Mouse (Mus musculus): ENCODE measurements at regions not wholly inside any gene's neighbourhood (a gene's known extent, or its start where the extent isn't known, plus 50 kb on each side); places are given as distances from the start of the nearest gene placed in this dataset.
A peak's percentile ranks its signal among the peaks of the same experiment; 100 is the strongest.

DNA sequence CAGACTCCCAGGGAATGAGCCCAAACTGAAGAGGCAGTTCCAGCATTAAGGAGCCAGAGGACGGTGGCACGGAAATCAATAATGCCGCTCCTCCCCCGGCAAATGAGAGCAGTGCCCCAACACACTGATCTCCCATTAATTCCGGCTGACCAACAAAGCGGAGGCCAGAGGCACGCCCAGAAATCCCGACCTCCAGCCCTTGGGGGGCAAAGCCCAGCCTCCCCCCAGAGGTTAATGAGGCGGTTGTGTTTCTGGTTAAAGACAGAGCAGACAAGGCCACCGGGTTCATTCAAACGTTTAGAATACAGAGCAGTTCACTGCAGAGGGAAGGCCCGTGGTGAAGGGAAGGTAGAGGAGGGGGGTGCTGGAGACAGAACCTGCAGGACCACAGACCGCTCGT is 149.9 kb upstream of the Tshz3 start:
- peak; percentile 7 for DNase-seq (ENCODE audit: low read depth, low spot score)

DNA sequence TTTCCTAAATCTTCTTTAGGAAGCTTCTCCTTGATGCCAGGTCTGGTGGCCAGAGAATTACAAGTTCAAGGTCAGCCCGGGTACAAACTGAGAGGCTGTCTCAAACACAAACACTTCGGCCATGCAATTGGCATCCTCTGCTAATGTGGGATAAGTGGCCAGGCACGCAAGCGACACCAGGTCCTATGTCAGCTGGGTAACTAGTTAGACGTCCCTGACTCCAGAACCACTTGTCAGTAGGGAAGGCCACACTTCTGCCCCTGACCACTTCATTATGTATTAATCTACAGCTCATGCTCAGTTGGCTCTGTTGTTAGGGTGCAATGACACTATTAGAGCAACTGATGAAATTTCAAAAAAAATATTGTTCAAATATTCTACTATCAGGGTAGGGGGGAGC is 149.5 kb upstream of the Tshz3 start:
- no peak for DNase-seq (ENCODE audit: low read depth, low spot score)

DNA sequence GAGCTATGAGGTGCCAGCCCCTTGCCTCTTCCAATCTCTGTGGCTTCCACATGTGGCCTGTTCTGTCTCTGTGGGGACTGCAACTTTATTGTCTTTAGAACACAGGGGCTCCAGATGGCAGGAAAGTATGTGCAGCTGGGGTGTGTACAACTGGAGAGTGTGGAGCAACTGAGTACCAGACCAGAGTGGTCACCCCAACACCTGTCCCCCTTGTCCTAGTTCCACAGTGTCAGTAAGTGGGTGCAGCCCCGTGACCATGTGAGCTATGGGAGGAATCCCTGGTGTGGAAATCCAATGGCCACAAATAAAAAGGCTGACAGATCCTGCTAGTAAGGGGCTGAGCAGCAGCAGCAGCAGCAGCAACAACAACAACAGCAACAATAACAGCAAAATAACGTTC is 126.9 kb upstream of the Tshz3 start:
- DNase-seq (ENCODE audit: low read depth, low spot score): no peak

GRCm38 (mm10) chr7:36582074-36582473 is 115.8 kb upstream of the Tshz3 start:
- no peak for DNase-seq (ENCODE audit: low read depth, low spot score)

GRCm38 (mm10) chr7:36585014-36585413 is 112.9 kb upstream of the Tshz3 start:
- no peak for DNase-seq (ENCODE audit: low read depth, low spot score)

- no peak for DNase-seq (ENCODE audit: low read depth, low spot score)
Measured at GRCm38 (mm10) chr7:36591496-36591895, 106.4 kb upstream of the Tshz3 start.

GRCm38 (mm10) chr7:36596630-36597301 is 101.2 kb upstream of the Tshz3 start:
- DNase-seq (ENCODE audit: low read depth, low spot score): no peak

DNA sequence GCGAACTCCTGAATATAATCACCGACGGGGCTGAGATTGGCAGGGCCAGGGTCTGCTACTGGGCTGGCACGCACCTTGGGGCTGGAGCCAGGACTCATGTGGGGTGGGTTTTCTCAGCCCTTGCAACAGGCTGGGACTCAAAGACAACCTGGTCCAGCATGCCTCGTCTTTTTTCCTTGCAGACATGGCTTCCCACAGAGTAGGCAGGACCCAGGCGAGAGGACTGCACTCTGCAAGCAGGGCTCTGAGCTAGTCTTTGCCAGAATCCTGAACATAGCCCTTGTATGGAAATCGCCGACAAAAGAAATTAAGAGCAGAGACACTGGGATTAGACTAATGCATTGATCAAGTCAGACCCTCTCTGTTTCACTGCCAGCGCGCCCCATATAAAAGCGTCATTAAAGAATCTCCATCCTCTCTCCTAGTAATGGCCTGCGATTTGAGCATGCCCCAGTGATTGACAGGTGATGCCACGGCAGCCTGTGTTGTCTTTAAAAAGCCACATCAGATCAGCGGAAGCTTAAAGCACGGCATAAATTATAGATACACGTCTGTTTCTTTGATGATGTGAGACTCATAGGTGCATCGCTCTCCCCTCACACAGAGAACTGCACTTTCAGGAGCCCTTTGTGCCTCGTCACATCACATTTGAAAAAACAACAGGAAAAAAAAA is 92.8 kb upstream of the Tshz3 start:
- no peak for DNase-seq (ENCODE audit: low read depth, low spot score)

GRCm38 (mm10) chr7:36620256-36620655 is 77.7 kb upstream of the Tshz3 start:
- DNase-seq (ENCODE audit: low read depth, low spot score): no peak

GRCm38 (mm10) chr7:36644252-36644651 is 53.7 kb upstream of the Tshz3 start:
- no peak for DNase-seq (ENCODE audit: low read depth, low spot score)

All from embryo, embryonic 11.5 days (tissue).